Mouse (Mus musculus) spleen, embryonic (tissue): ENCODE data around the gene Armc5.

ENCODE experiments used
- CTCF ChIA-PET: fragments of 350-600 bp; sonication (Branson Sonifier 250); formaldehyde crosslinking; loops from one replicate; lab custom pipeline; 2022; lab: Charles Lee

The Armc5 gene

DNA sequence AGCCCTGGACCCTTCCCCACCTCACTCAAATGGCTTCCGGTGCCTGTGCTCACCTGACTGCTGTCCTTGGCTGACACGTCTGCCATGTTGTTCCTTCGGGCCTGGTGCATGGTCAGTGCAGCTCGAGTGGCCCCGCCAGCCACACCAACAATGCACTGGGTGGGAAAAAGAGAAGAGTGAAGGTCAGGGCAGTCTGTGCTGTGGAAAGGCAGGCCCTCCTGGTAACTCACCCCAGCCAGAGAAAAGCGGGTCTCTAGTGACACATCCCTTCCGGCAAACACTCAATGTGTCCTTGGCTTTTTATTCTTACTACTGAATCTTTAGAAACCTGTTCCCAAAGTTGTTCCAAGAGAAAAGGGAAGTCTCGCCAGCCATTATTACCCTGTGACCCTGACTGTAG lies 47.9 kb downstream of the Armc5 start:
- CTCF ChIA-PET = no interaction called here

DNA sequence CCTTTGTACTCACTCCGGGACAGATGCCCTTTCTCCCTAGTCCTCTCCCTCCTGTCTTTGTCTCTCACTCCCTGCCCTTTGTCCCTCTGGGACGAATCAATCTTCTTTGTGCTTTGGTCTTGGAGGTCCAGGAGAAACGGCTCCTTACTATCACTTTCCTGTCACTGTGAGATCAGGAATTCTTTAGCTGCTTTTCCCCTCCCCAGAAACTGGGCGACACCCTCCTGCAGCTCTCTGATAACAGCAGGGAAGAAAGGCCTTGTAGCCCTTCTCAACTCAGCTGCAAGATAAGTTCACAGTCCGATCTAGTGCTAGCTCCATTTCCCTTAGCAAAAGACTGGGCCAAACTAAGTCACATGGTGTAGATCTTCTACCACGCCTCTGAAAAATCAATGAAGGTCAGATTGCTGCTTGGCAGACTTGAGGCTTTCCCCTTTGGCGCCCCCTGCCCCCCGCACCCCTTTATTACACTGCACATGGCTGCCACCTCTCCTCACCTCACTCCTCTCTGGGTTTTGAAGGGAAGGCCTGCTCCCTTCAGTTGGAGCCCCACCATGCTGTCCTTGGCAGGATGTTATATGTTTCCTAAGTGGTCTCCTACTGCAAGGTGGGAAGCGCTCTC lies 51.9 kb downstream of the Armc5 start:
- CTCF ChIA-PET = no interaction called here
